Mouse (Mus musculus) neural tube, embryonic 12.5 days (tissue): ENCODE measurements around the gene Tnik. TPM values are rescaled to one million over a fixed set of nuclear protein-coding genes. Genes with fewer than 3 reads are reported as not detected.

Source experiments
- ATAC-seq: fragments of 200-750 bp; cut with Nextera tagmentation; 2 replicates; pipeline ENCODE4 v1.8.0; 2017; ENCODE audit warnings: low read depth, mild to moderate bottlenecking, moderate TSS enrichment, moderate library complexity; ENCODE audit not compliant: low FRiP score
- H3K27ac ChIP-seq: fragments of 300-500 bp; sonication (generic); 2 replicates; pipeline ENCODE4 v1.5.1; 2016
- H3K27me3 ChIP-seq: fragments of 300-500 bp; sonication (generic); replicated peaks from 2 replicates; pipeline ENCODE4 v1.6.1; 2016; ENCODE audit warnings: mild to moderate bottlenecking
- H3K36me3 ChIP-seq: fragments of 300-500 bp; sonication (generic); 2 replicates; pipeline ENCODE4 v1.6.1; 2016; ENCODE audit warnings: mild to moderate bottlenecking
- H3K4me1 ChIP-seq: fragments of 300-500 bp; sonication (generic); 2 replicates; pipeline ENCODE4 v1.6.1; 2016
- H3K4me2 ChIP-seq: fragments of 300-500 bp; sonication (generic); replicated peaks from 2 replicates; pipeline ENCODE4 v1.6.1; 2016; ENCODE audit warnings: mild to moderate bottlenecking
- H3K4me3 ChIP-seq: fragments of 300-500 bp; sonication (generic); 2 replicates; pipeline ENCODE4 v1.5.1; 2016
- H3K9ac ChIP-seq: fragments of 300-500 bp; sonication (generic); 2 replicates; pipeline ENCODE4 v1.6.1; 2016; ENCODE audit warnings: mild to moderate bottlenecking
- H3K9me3 ChIP-seq: fragments of 300-500 bp; sonication (generic); 2 replicates; pipeline ENCODE4 v1.6.1; 2016; ENCODE audit warnings: mild to moderate bottlenecking
- WGBS: fragments of 180-500 bp; shearing (Covaris S2); methylation state at CpG from one replicate; pipeline ENCODE4 v1.1.7; 2016; 5-methylcytosine and 5-hydroxymethylcytosine counted together
- polyA plus RNA-seq: library from polyadenylated mRNA; unstranded; fragments of >200 nt; fragmentation: Nextera tagmentation; extraction: Ambion mirVana; gene quantifications from 2 replicates; pipeline ENCODE4 v1.2.1, GENCODE M21; 2016

The Tnik gene
- polyA plus RNA-seq, 1 experiment from 2014 or later, result 50.6 TPM

GRCm38 (mm10) chr3:28421798-28422197 lies 158.8 kb downstream of the Tnik start:
- Histone ChIP-seq H3K27me3 (no peaks in the 10 kb centered on the region), H3K4me2 (no peak overlapping the region), H3K9me3 (no peaks in the 10 kb centered on the region), H3K4me3 (no peak overlapping the region), H3K36me3 (no peaks in the 10 kb centered on the region), H3K27ac (no peak overlapping the region), H3K9ac (no peak overlapping the region), H3K4me1 (no peaks in the 10 kb centered on the region)
- 72% methylated on average over 6 of the region's 6 CpGs for WGBS
- no peak for ATAC-seq

- Histone ChIP-seq H3K9me3 (no peaks in the 10 kb centered on the region), H3K36me3 (no peaks in the 10 kb centered on the region), H3K4me2 (no peak overlapping the region), H3K9ac (no peak overlapping the region), H3K27me3 (no peaks in the 10 kb centered on the region), H3K27ac (no peak overlapping the region), H3K4me1 (no peaks in the 10 kb centered on the region), H3K4me3 (no peak overlapping the region)
- WGBS, result 97% methylated on average over 1 of the region's 1 CpGs
- ATAC-seq, result no peak
Measured at GRCm38 (mm10) chr3:28422221-28422620, 159.2 kb downstream of the Tnik start.

- Histone ChIP-seq H3K27ac (no peak overlapping the region), H3K4me2 (no peak overlapping the region), H3K9me3 (no peaks in the 10 kb centered on the region), H3K4me3 (no peak overlapping the region), H3K4me1 (no peaks in the 10 kb centered on the region), H3K27me3 (no peaks in the 10 kb centered on the region), H3K36me3 (no peaks in the 10 kb centered on the region), H3K9ac (no peak overlapping the region)
- WGBS, result 90% methylated on average over 6 of the region's 6 CpGs
- ATAC-seq, result no peak
Measured at GRCm38 (mm10) chr3:28425911-28426310, 162.9 kb downstream of the Tnik start.

- Histone ChIP-seq H3K27ac (no peak overlapping the region), H3K36me3 (no peaks in the 10 kb centered on the region), H3K4me1 (no peaks in the 10 kb centered on the region), H3K27me3 (no peaks in the 10 kb centered on the region), H3K4me3 (no peak overlapping the region), H3K4me2 (no peak overlapping the region), H3K9ac (no peak overlapping the region), H3K9me3 (no peaks in the 10 kb centered on the region)
- no peak for ATAC-seq
- 81% methylated on average over 2 of the region's 2 CpGs for WGBS
Measured at GRCm38 (mm10) chr3:28431459-28431858, 168.4 kb downstream of the Tnik start.

GRCm38 (mm10) chr3:28432321-28432720 lies 169.3 kb downstream of the Tnik start:
- Histone ChIP-seq H3K4me3 (no peak overlapping the region), H3K9ac (no peak overlapping the region), H3K4me1 (no peaks in the 10 kb centered on the region), H3K27me3 (no peaks in the 10 kb centered on the region), H3K27ac (no peak overlapping the region), H3K9me3 (no peaks in the 10 kb centered on the region), H3K4me2 (no peak overlapping the region), H3K36me3 (no peaks in the 10 kb centered on the region)
- 85% methylated on average over 5 of the region's 5 CpGs for WGBS
- no peak for ATAC-seq

- 87% methylated on average over 5 of the region's 5 CpGs for WGBS
- Histone ChIP-seq H3K9me3 (no peaks in the 10 kb centered on the region), H3K4me1 (no peaks in the 10 kb centered on the region), H3K36me3 (no peaks in the 10 kb centered on the region), H3K4me3 (no peak overlapping the region), H3K4me2 (no peak overlapping the region), H3K9ac (no peak overlapping the region), H3K27me3 (no peaks in the 10 kb centered on the region), H3K27ac (no peak overlapping the region)
- no peak for ATAC-seq
Measured at GRCm38 (mm10) chr3:28435478-28435877, 172.5 kb downstream of the Tnik start.

- no peaks in the 10 kb centered on the region for H3K27me3 ChIP-seq
- H3K4me2 ChIP-seq, result no peak overlapping the region
- no peak overlapping the region for H3K4me3 ChIP-seq
- H3K36me3 ChIP-seq, result no peaks in the 10 kb centered on the region
- 89% methylated on average over 5 of the region's 5 CpGs for WGBS
- H3K9me3 ChIP-seq, result no peaks in the 10 kb centered on the region
- ATAC-seq, result no peak
- no peaks in the 10 kb centered on the region for H3K4me1 ChIP-seq
- H3K9ac ChIP-seq, result no peak overlapping the region
- no peak overlapping the region for H3K27ac ChIP-seq
Measured at GRCm38 (mm10) chr3:28437429-28437828, 174.4 kb downstream of the Tnik start.

- ATAC-seq, result no peak
- no peak overlapping the region for H3K27ac ChIP-seq
- no peaks in the 10 kb centered on the region for H3K9me3 ChIP-seq
- H3K9ac ChIP-seq, result no peak overlapping the region
- H3K4me1 ChIP-seq, result no peaks in the 10 kb centered on the region
- WGBS, result 85% methylated on average over 4 of the region's 4 CpGs
- H3K4me3 ChIP-seq, result no peak overlapping the region
- H3K4me2 ChIP-seq, result no peak overlapping the region
- H3K27me3 ChIP-seq, result no peaks in the 10 kb centered on the region
- no peaks in the 10 kb centered on the region for H3K36me3 ChIP-seq
Measured at GRCm38 (mm10) chr3:28441545-28441944, 178.5 kb downstream of the Tnik start.

- no peaks in the 10 kb centered on the region for H3K9me3 ChIP-seq
- WGBS, result 90% methylated on average over 4 of the region's 4 CpGs
- no peak overlapping the region for H3K9ac ChIP-seq
- no peak overlapping the region for H3K4me2 ChIP-seq
- H3K36me3 ChIP-seq, result no peaks in the 10 kb centered on the region
- H3K27ac ChIP-seq, result no peak overlapping the region
- H3K27me3 ChIP-seq, result no peaks in the 10 kb centered on the region
- no peaks in the 10 kb centered on the region for H3K4me1 ChIP-seq
- ATAC-seq, result no peak
- no peak overlapping the region for H3K4me3 ChIP-seq
Measured at GRCm38 (mm10) chr3:28442116-28442515, 179.1 kb downstream of the Tnik start.

GRCm38 (mm10) chr3:28447950-28448349 lies 184.9 kb downstream of the Tnik start:
- Histone ChIP-seq H3K27ac (no peak overlapping the region), H3K4me3 (no peak overlapping the region), H3K4me2 (no peak overlapping the region), H3K27me3 (no peaks in the 10 kb centered on the region), H3K9me3 (no peaks in the 10 kb centered on the region), H3K36me3 (no peaks in the 10 kb centered on the region), H3K4me1 (no peaks in the 10 kb centered on the region), H3K9ac (no peak overlapping the region)
- ATAC-seq, result no peak
- WGBS, result 79% methylated on average over 4 of the region's 4 CpGs

GRCm38 (mm10) chr3:28453458-28453857 lies 190.4 kb downstream of the Tnik start:
- no peak overlapping the region for H3K4me2 ChIP-seq
- H3K4me3 ChIP-seq, result no peak overlapping the region
- no peak overlapping the region for H3K27ac ChIP-seq
- 89% methylated on average over 3 of the region's 3 CpGs for WGBS
- H3K27me3 ChIP-seq, result no peaks in the 10 kb centered on the region
- ATAC-seq, result no peak
- H3K9ac ChIP-seq, result no peak overlapping the region
- H3K36me3 ChIP-seq, result no peaks in the 10 kb centered on the region
- H3K9me3 ChIP-seq, result no peaks in the 10 kb centered on the region
- no peaks in the 10 kb centered on the region for H3K4me1 ChIP-seq

GRCm38 (mm10) chr3:28456842-28457241 lies 193.8 kb downstream of the Tnik start:
- WGBS, result 84% methylated on average over 8 of the region's 8 CpGs
- no peak for ATAC-seq

GRCm38 (mm10) chr3:28457517-28457916 lies 194.5 kb downstream of the Tnik start:
- no peak overlapping the region for H3K9ac ChIP-seq
- no peaks in the 10 kb centered on the region for H3K36me3 ChIP-seq
- no peak overlapping the region for H3K4me2 ChIP-seq
- 80% methylated on average over 2 of the region's 2 CpGs for WGBS
- ATAC-seq, result no peak
- H3K4me1 ChIP-seq, result no peaks in the 10 kb centered on the region
- no peaks in the 10 kb centered on the region for H3K27me3 ChIP-seq
- H3K27ac ChIP-seq, result no peak overlapping the region
- no peaks in the 10 kb centered on the region for H3K9me3 ChIP-seq
- H3K4me3 ChIP-seq, result no peak overlapping the region

More at GRCm38 (mm10) chr3:28456842-28457241, 193.8 kb downstream of the Tnik start:
- Histone ChIP-seq H3K27ac (no peak overlapping the region), H3K4me2 (no peak overlapping the region), H3K9me3 (no peaks in the 10 kb centered on the region), H3K9ac (no peak overlapping the region), H3K36me3 (no peaks in the 10 kb centered on the region), H3K4me3 (no peak overlapping the region), H3K27me3 (no peaks in the 10 kb centered on the region), H3K4me1 (no peaks in the 10 kb centered on the region)
